Mouse (Mus musculus) heart, postnatal 10 days (tissue): ENCODE measurements around the gene Lgals9. TPM values are rescaled to one million over a fixed set of nuclear protein-coding genes. Genes with fewer than 3 reads are reported as not detected.

Experiments used
- DNase-seq, 2 experiments: peaks; one replicate each; pipeline ENCODE4 v3.0.0; 2021
- intact Hi-C: fragments of 180-260 bp; cut with DNase I; formaldehyde crosslinking; loops from one replicate; pipeline ENCODE4 v1.15.1; 2025
- total RNA-seq, 2 experiments: library from RNA; stranded (reverse); gene quantifications; 2 replicates each; pipeline ENCODE4 v1.2.3; 2021

Gene Lgals9
- total RNA-seq, 2 experiments from 2014 or later = 49.5 to 50.5 TPM

DNA sequence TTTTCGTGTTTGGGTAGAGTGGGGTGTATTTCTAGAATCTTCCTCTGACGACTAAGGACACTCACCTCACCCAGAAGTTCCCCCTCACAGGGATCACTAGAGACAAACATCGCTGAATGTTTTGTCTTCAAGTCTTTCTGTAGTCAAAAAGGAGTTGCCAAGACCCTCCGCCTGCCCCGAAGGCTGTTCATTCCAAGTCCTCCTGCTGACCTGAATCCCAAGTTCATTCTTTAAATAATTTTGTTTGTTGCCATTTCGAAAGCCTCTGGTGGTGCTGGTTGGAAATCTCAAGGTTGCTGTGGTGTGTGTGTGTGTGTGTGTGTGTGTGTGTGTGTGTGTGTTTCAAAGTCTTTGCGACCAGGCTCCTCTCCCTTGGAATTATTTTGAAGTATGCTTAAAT, 50.4 kb downstream of the Lgals9 start:
- DNase-seq = no peak

GRCm38 (mm10) chr11:78929345-78929744, 55.4 kb downstream of the Lgals9 start:
- peak; percentile 79 to 87 for DNase-seq
- intact Hi-C loops = no loop called here

More for the DNA sequence above, 50.4 kb downstream of the Lgals9 start:
- intact Hi-C loops = no loop called here

- intact Hi-C loops = no loop called here
- peak; percentile 53 to 55 for DNase-seq
These were observed 59.8 kb downstream of the Lgals9 start for GRCm38 (mm10) chr11:78924916-78925315.

DNA sequence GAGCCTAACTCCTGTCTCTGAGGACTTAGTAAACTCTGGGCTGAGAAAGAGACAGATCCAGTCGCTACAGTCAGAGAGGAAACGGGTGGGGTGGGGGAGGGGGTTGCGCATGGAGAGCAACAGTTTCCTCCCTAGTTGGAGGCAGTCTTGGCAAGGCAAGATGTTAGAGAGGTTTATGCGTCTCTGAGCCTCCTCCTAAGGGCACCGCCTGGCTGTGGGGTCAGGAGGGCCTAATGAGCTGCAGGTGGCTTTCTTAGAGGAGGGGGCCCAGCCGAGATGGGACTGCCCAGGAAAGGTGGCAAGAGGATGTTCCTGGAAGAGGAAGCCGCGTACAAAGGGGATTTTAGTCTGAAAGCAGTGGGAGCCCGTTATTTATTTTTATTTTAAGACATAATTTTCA, 60.6 kb downstream of the Lgals9 start:
- intact Hi-C loops = no loop called here
- peak in 1 of 2 experiments; percentile 15 for DNase-seq

GRCm38 (mm10) chr11:78922678-78923407, 61.9 kb downstream of the Lgals9 start:
- intact Hi-C loops = loop anchor here (1.0 kb wide), 1 partner anchor 67 kb away; no protein-coding TSS in a partner anchor
- DNase-seq = peak; percentile 54 to 62

GRCm38 (mm10) chr11:78920411-78920939, 64.3 kb downstream of the Lgals9 start, which contains the start of gene Nos2:
Gene Nos2, plus strand, starts transcription at chr11:78920787.
- intact Hi-C loops = no loop called here

DNA sequence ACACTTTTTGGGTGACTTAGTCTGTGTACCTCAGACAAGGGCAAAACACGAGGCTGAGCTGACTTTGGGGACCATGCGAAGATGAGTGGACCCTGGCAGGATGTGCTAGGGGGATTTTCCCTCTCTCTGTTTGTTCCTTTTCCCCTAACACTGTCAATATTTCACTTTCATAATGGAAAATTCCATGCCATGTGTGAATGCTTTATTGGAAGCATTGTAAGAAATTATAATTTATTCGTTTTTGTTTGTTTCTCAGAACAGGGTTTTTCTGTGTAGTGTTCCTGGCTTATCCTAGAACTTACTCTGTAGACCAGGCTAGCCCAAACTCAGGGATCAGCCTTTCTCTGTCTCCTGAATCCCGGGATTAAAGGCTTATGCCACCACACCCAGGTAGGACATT, 65.0 kb downstream of the Lgals9 start:
- intact Hi-C loops = no loop called here
- DNase-seq = no peak

More at GRCm38 (mm10) chr11:78920411-78920939, 64.3 kb downstream of the Lgals9 start, which contains the start of gene Nos2:
- DNase-seq = no peak

- DNase-seq = no peak
- intact Hi-C loops = no loop called here
These were observed 68.3 kb downstream of the Lgals9 start for GRCm38 (mm10) chr11:78916410-78916809.

DNA sequence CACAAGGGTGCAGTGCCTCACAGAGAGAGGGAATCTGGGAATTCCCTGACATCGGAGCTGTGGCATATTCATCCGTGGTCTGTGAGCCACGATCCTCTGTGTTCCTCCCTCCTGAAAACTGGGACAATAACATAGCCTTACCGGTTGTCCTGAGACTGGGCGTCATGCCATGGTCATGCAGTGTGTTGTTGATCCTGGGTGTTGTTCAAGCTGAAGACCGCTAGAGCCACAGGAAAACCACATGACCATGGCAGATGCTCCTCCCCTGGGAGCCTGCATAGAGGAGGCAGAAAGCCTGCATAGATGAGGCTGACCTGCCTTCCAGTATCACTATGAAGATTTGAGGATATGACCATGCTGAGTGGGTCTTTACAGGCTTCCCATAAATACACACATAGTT, 69.3 kb downstream of the Lgals9 start:
- DNase-seq = no peak
- intact Hi-C loops = no loop called here

Other genes with a start within 250 kb of the Lgals9 start
- gene Ccnq, start 233.2 kb downstream of the Lgals9 start, total RNA-seq = 10 to 100 TPM; 18.0 to 18.4 TPM
- 10 to 100 TPM; 28.3 to 34.3 TPM for gene Lyrm9, start 158.4 kb downstream of the Lgals9 start, total RNA-seq
- 10 to 100 TPM in 1 of 2 experiments, 1 to 10 TPM in 1; 7.3 to 11.1 TPM for gene Nos2, start 64.2 kb downstream of the Lgals9 start, total RNA-seq
- gene Ksr1, start 161.5 kb upstream of the Lgals9 start, total RNA-seq = 10 to 100 TPM; 10.4 to 11.9 TPM